9 mouse cellular contexts compared by ENCODE assay signal in genomic region chr2:83714783-83715182, GRCm38 (mm10). TPM values are rescaled to one million over a fixed set of nuclear protein-coding genes. Genes with fewer than 3 reads are reported as not detected.
A peak's percentile ranks its signal among the peaks of the same experiment; 100 is the strongest.
DNase-seq lines count a peak whose midpoint lies in the region; ATAC-seq lines count a peak whose summit lies in the region.
"Had no signal": no experiment of that assay in that cellular context is flagged by ENCODE, and none has a peak within 500 bp of the region (broad histone marks: within the 10 kb centered on the region; RNA-seq: fewer than 3 reads in every experiment).

No protein-coding gene starts in this region.

- no peak overlapping the region for H3K9ac ChIP-seq in midbrain, embryonic 13.5 days (replicated peaks)
- no peak overlapping the region for H3K9ac ChIP-seq in midbrain, embryonic 11.5 days (ENCODE audit: low read length)
- no peak overlapping the region for H3K9ac ChIP-seq in heart, embryonic 11.5 days (ENCODE audit: low read depth, low read length)
- no peak overlapping the region for H3K9ac ChIP-seq in kidney, embryonic 16.5 days (replicated peaks; ENCODE audit: low read length)
- H3K9ac ChIP-seq in lung, embryonic 16.5 days (ENCODE audit: low read length), result no peak overlapping the region

- 0 out of 2 replicates have a peak, but pooled peaks have one; percentile 56 for ATAC-seq in midbrain, embryonic 13.5 days
- no peak; the same call in 1 of the 2 replicates for ATAC-seq in midbrain, embryonic 11.5 days (ENCODE audit: low FRiP score)
- 0 out of 2 replicates have a peak, but pooled peaks have one; percentile 49 for ATAC-seq in heart, embryonic 11.5 days (replicated peaks; ENCODE audit: insufficient number of reproducible peaks, low FRiP score, low TSS enrichment)
- ATAC-seq in kidney, embryonic 16.5 days (ENCODE audit: low FRiP score, low TSS enrichment), result peak; percentile 87
- ATAC-seq in lung, embryonic 16.5 days (ENCODE audit: low read depth), result peak; percentile 95

- H3K4me3 ChIP-seq in midbrain, embryonic 13.5 days (replicated peaks), result no peak overlapping the region
- H3K4me3 ChIP-seq in midbrain, embryonic 11.5 days (ENCODE audit: low read depth, low read length), result no peak overlapping the region
- no peak overlapping the region for H3K4me3 ChIP-seq in heart, embryonic 11.5 days (ENCODE audit: low read depth, low read length)
- H3K4me3 ChIP-seq in kidney, embryonic 16.5 days (ENCODE audit: low read length), result no peak overlapping the region
- H3K4me3 ChIP-seq in lung, embryonic 16.5 days (ENCODE audit: low read length), result no peak overlapping the region

- no peaks in the 10 kb centered on the region for H3K36me3 ChIP-seq in midbrain, embryonic 13.5 days
- H3K36me3 ChIP-seq in midbrain, embryonic 11.5 days (ENCODE audit: control insufficient read depth, insufficient read depth, low read length), result no peaks in the 10 kb centered on the region
- H3K36me3 ChIP-seq in heart, embryonic 11.5 days (ENCODE audit: control insufficient read depth, insufficient read depth, low read length), result no peaks in the 10 kb centered on the region
- H3K36me3 ChIP-seq in kidney, embryonic 16.5 days (ENCODE audit: insufficient read depth, low read length), result no peaks in the 10 kb centered on the region
- no peaks in the 10 kb centered on the region for H3K36me3 ChIP-seq in lung, embryonic 16.5 days (ENCODE audit: control insufficient read depth, insufficient read depth, low read length)

- no peaks in the 10 kb centered on the region for H3K4me1 ChIP-seq in midbrain, embryonic 13.5 days (replicated peaks)
- no peaks in the 10 kb centered on the region for H3K4me1 ChIP-seq in midbrain, embryonic 11.5 days (ENCODE audit: control insufficient read depth, insufficient read depth, low read length)
- H3K4me1 ChIP-seq in heart, embryonic 11.5 days (ENCODE audit: control insufficient read depth, insufficient read depth, low read length), result 0 out of 2 replicates have a peak, but pooled peaks cover 6% of the 10 kb centered on the region
- H3K4me1 ChIP-seq in kidney, embryonic 16.5 days (ENCODE audit: insufficient read depth, low read length), result peaks cover 27% of the 10 kb centered on the region
- peaks cover 6% of the 10 kb centered on the region for H3K4me1 ChIP-seq in lung, embryonic 16.5 days (replicated peaks; ENCODE audit: control insufficient read depth, insufficient read depth, low read length)

- no peak overlapping the region for H3K27ac ChIP-seq in midbrain, embryonic 13.5 days
- no peak overlapping the region for H3K27ac ChIP-seq in midbrain, embryonic 11.5 days (ENCODE audit: low read depth, low read length)
- H3K27ac ChIP-seq in heart, embryonic 11.5 days (ENCODE audit: low read depth, low read length), result no peak overlapping the region
- peak overlapping the region; percentile 74; the same call in 1 of the 2 replicates for H3K27ac ChIP-seq in kidney, embryonic 16.5 days (ENCODE audit: low read length)
- no peak overlapping the region for H3K27ac ChIP-seq in lung, embryonic 16.5 days (ENCODE audit: low read length)
- H3K27ac ChIP-seq: macrophage had no signal

- 57% methylated on average over 6 of the region's 6 CpGs for WGBS in midbrain, embryonic 13.5 days
- 70% methylated on average over 6 of the region's 6 CpGs for WGBS in midbrain, embryonic 11.5 days
- 26% methylated on average over 6 of the region's 6 CpGs for WGBS in heart, embryonic 11.5 days (ENCODE audit: insufficient replicate concordance)
- WGBS in kidney, embryonic 16.5 days, result under 1% methylated on average over 6 of the region's 6 CpGs
- WGBS in lung, embryonic 16.5 days, result 17% methylated on average over 6 of the region's 6 CpGs

- no peaks in the 10 kb centered on the region for H3K9me3 ChIP-seq in midbrain, embryonic 13.5 days
- H3K9me3 ChIP-seq in midbrain, embryonic 11.5 days (ENCODE audit: control insufficient read depth, low read length), result no peaks in the 10 kb centered on the region
- no peaks in the 10 kb centered on the region for H3K9me3 ChIP-seq in heart, embryonic 11.5 days (replicated peaks; ENCODE audit: control insufficient read depth, low read length)
- H3K9me3 ChIP-seq in kidney, embryonic 16.5 days (ENCODE audit: low read length), result no peaks in the 10 kb centered on the region
- H3K9me3 ChIP-seq in lung, embryonic 16.5 days (ENCODE audit: control insufficient read depth, low read length), result no peaks in the 10 kb centered on the region

- no peaks in the 10 kb centered on the region for H3K27me3 ChIP-seq in midbrain, embryonic 13.5 days
- no peaks in the 10 kb centered on the region for H3K27me3 ChIP-seq in midbrain, embryonic 11.5 days (ENCODE audit: control insufficient read depth, insufficient read depth, low read length)
- H3K27me3 ChIP-seq in heart, embryonic 11.5 days (ENCODE audit: control insufficient read depth, insufficient read depth, low read length), result no peaks in the 10 kb centered on the region
- H3K27me3 ChIP-seq in kidney, embryonic 16.5 days (ENCODE audit: insufficient read depth, low read length), result no peaks in the 10 kb centered on the region
- no peaks in the 10 kb centered on the region for H3K27me3 ChIP-seq in lung, embryonic 16.5 days (ENCODE audit: control insufficient read depth, insufficient read depth, low read depth, low read length)

- DNase-seq in midbrain, embryonic 11.5 days (ENCODE audit: low spot score, missing footprints), result no peak
- DNase-seq in embryo, embryonic 10.5 days (ENCODE audit: low spot score), result peak; percentile 85
- DNase-seq in right cerebral cortex, postnatal 25 days, result peak; percentile 32
- DNase-seq in thymus, postnatal 10 days (ENCODE audit: low spot score in 2 of 2), result no peak

- no peak overlapping the region for H3K4me2 ChIP-seq in midbrain, embryonic 13.5 days (replicated peaks)
- no peak overlapping the region for H3K4me2 ChIP-seq in midbrain, embryonic 11.5 days
- no peak overlapping the region for H3K4me2 ChIP-seq in heart, embryonic 11.5 days
- peak overlapping the region; percentile 33 for H3K4me2 ChIP-seq in kidney, embryonic 16.5 days (replicated peaks; ENCODE audit: low read depth, low read length)
- H3K4me2 ChIP-seq in lung, embryonic 16.5 days (ENCODE audit: low read depth, low read length), result peak overlapping the region; percentile 27; the same call in 1 of the 2 replicates

RNA-seq across cellular contexts. Expression of gene Itgav, which starts 9.4 kb away (rescaled TPM):
- 19.7 and 23.0 TPM in 2 replicates for polyA plus RNA-seq in midbrain, embryonic 13.5 days (2015; fragmentation: Nextera tagmentation; extraction: Ambion mirVana)
- polyA plus RNA-seq in midbrain, embryonic 11.5 days (2014; fragmentation: Nextera tagmentation; extraction: Ambion mirVana), result 40.5 and 41.7 TPM in 2 replicates
- 75.9 and 87.7 TPM in 2 replicates for polyA plus RNA-seq in heart, embryonic 11.5 days (2014; fragmentation: Nextera tagmentation; extraction: Ambion mirVana)
- polyA plus RNA-seq in kidney, embryonic 16.5 days (2015; fragmentation: Nextera tagmentation; extraction: Ambion mirVana), result 77.1 and 88.9 TPM in 2 replicates
- 72.6 and 75.3 TPM in 2 replicates for polyA plus RNA-seq in lung, embryonic 16.5 days (2015; fragmentation: Nextera tagmentation; extraction: Ambion mirVana)

Comparison
In these comparisons a context has a peak if more than half of its experiments do, and no peak if none do; other contexts are left out.
1. H3K4me2 ChIP-seq: peak in kidney, embryonic 16.5 days (single experiment) and lung, embryonic 16.5 days (single experiment); none in midbrain, embryonic 13.5 days (single experiment), midbrain, embryonic 11.5 days (single experiment) and heart, embryonic 11.5 days (single experiment).
2. DNase-seq: peak in embryo, embryonic 10.5 days (single experiment) and right cerebral cortex, postnatal 25 days (single experiment); none in midbrain, embryonic 11.5 days (single experiment) and thymus, postnatal 10 days (0 of 2).